Comparison of ENCODE assay signal across 13 mouse cellular contexts in genomic region chr15:11552110-11552509, GRCm38 (mm10).
"Had no signal": no experiment of that assay in that cellular context is flagged by ENCODE, and none has a peak within 500 bp of the region (broad histone marks: within the 10 kb centered on the region; RNA-seq: fewer than 3 reads in every experiment).

No protein-coding gene starts in this region.

- H3K36me3 ChIP-seq: lung, embryonic 15.5 days; midbrain, embryonic 12.5 days; neural tube, embryonic 12.5 days; stomach, embryonic 15.5 days had no signal

- H3K4me1 ChIP-seq: lung, embryonic 15.5 days; midbrain, embryonic 12.5 days; neural tube, embryonic 12.5 days; stomach, embryonic 15.5 days had no signal

- H3K9me3 ChIP-seq: lung, embryonic 15.5 days; midbrain, embryonic 12.5 days; neural tube, embryonic 12.5 days; stomach, embryonic 15.5 days had no signal

- H3K4me3 ChIP-seq: lung, embryonic 15.5 days; midbrain, embryonic 12.5 days; neural tube, embryonic 12.5 days; stomach, embryonic 15.5 days had no signal

- H3K27me3 ChIP-seq: lung, embryonic 15.5 days; midbrain, embryonic 12.5 days; neural tube, embryonic 12.5 days; stomach, embryonic 15.5 days had no signal

- H3K9ac ChIP-seq: liver, embryonic 14.5 days; lung, embryonic 15.5 days; midbrain, embryonic 12.5 days; neural tube, embryonic 12.5 days; stomach, embryonic 15.5 days had no signal

- DNase-seq: lung, adult 2 months; midbrain, embryonic 14.5 days; right cerebral cortex, postnatal 14 days; thymus, adult 2 months; thymus, postnatal 25 days; thymus, postnatal 4 days had no signal

- H3K27ac ChIP-seq: liver, embryonic 14.5 days; lung, embryonic 15.5 days; midbrain, embryonic 12.5 days; neural tube, embryonic 12.5 days; stomach, embryonic 15.5 days; stomach, postnatal 0 days had no signal

- H3K4me2 ChIP-seq: lung, embryonic 15.5 days; midbrain, embryonic 12.5 days; neural tube, embryonic 12.5 days; stomach, embryonic 15.5 days had no signal

- ATAC-seq: midbrain, embryonic 16.5 days had no signal
